Mouse (Mus musculus): ENCODE measurements around the gene Ggct. TPM values are rescaled to one million over a fixed set of nuclear protein-coding genes. Genes with fewer than 3 reads are reported as not detected.

Ggct gene
- polyA plus RNA-seq, 1 experiment from 2014 or later = 10.8 TPM

DNA sequence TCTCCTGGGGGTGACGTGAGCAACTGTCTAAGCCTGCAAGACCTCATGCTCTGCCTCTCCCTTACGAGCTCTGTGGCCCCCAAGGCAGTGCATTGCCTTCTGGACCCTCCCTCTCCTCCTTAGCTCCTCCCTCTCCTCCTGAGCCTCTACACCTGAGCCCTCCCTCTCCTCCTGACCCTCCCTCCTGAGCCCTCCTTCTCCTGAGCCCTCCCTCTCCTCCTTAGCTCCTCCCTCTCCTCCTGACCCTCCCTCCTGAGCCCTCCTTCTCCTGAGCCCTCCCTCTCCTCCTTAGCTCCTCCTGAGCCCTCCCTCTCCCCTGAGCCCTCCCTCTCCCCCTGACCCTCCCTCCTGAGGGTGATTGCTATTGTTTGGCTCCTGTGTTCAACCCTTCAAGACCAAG, 25.7 kb upstream of the Ggct start:
- 79% methylated on average over 2 of the region's 2 CpGs for WGBS
- Histone ChIP-seq H3K9ac (ENCODE audit: low read depth, low read length) (no peak overlapping the region), H3K27ac (ENCODE audit: low read depth, low read length) (no peak overlapping the region), H3K4me2 (replicated peaks; ENCODE audit: low read depth, low read length) (no peak overlapping the region), H3K9me3 (ENCODE audit: control insufficient read depth, low read length) (no peaks in the 10 kb centered on the region), H3K4me1 (ENCODE audit: control insufficient read depth, insufficient read depth, low read length) (no peaks in the 10 kb centered on the region), H3K4me3 (ENCODE audit: low read length) (no peak overlapping the region), H3K36me3 (ENCODE audit: control insufficient read depth, insufficient read depth, low read length) (no peaks in the 10 kb centered on the region), H3K27me3 (ENCODE audit: control insufficient read depth, insufficient read depth, low read length) (no peaks in the 10 kb centered on the region; the same call in 1 of the 2 replicates)
- ATAC-seq (ENCODE audit: low FRiP score, low TSS enrichment) = no peak; the same call in 1 of the 2 replicates

DNA sequence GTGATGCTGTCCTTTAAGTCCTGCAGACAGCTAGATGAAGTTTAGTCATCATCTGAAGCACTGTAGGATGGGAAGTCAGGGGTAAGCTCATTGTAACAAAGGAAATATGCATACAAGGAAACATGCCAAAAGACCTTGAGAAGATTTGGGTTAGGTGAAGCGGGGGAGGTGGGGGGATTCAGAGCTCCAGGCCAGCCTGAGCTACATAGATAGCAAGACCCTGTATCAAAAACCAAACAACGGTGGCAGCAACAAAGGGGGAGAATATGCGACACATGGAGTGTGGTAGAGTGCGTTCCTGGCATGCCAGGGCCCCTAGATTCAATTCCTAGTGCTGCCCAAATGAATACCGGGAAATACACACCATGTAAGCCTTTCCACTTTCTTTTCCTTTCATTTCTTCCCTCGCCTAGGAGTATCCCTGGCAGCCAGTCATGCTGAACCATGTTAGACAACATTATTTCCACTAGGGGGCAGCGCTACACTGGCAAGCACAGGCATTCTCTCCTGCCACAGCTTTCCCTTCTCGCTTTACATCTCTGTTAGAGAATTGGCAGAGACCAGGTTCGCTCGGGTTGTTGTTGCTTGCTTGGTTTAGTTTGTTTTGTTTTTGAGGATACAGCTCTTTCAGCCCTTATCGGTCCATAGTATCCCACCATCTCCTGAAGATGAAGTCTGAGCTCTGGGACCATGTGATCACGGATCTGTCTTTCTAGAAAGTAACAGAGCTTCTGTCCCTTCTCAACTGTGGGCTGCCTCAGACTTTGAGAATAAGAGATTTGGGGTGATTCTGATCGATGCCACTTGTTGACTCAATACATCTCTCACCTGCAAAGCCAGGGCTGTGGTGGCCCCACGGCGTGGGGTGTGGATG, 24.2 kb upstream of the Ggct start:
- no peak overlapping the region for H3K4me3 ChIP-seq (ENCODE audit: low read length)
- no peaks in the 10 kb centered on the region; the same call in 1 of the 2 replicates for H3K27me3 ChIP-seq (ENCODE audit: control insufficient read depth, insufficient read depth, low read length)
- ATAC-seq (ENCODE audit: low FRiP score, low TSS enrichment) = peak; percentile 25; the same call in 1 of the 2 replicates
- no peak overlapping the region for H3K27ac ChIP-seq (ENCODE audit: low read depth, low read length)
- no peak overlapping the region for H3K9ac ChIP-seq (ENCODE audit: low read depth, low read length)
- H3K4me2 ChIP-seq (replicated peaks; ENCODE audit: low read depth, low read length) = no peak overlapping the region
- no peaks in the 10 kb centered on the region for H3K4me1 ChIP-seq (ENCODE audit: control insufficient read depth, insufficient read depth, low read length)
- no peaks in the 10 kb centered on the region for H3K9me3 ChIP-seq (ENCODE audit: control insufficient read depth, low read length)
- 28% methylated on average over 15 of the region's 15 CpGs for WGBS
- H3K36me3 ChIP-seq (ENCODE audit: control insufficient read depth, insufficient read depth, low read length) = no peaks in the 10 kb centered on the region

DNA sequence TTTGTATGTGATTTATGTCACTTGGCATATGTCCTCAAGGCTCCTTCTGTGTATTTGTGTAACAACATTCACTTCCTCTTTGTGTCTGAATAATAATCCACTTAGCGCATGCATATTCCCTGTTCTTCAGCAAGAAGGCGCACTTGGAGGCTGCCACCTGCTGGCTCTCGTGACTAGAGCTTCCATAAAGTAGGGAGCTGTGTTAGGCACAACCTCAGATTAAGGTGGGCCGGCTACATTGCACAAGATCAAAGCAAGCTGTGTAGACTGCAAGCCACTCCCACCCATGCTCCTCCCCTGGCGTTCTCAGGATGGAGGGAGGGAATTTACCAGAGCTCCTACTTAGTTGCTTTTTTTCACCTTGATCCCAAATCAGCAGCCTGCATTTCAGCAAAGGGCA, 23.5 kb upstream of the Ggct start:
- H3K4me3 ChIP-seq (ENCODE audit: low read length) = no peak overlapping the region
- H3K27ac ChIP-seq (ENCODE audit: low read depth, low read length) = no peak overlapping the region
- WGBS = 9% methylated on average over 5 of the region's 5 CpGs
- ATAC-seq (ENCODE audit: low FRiP score, low TSS enrichment) = peak; percentile 68; the same call in 1 of the 2 replicates
- H3K9me3 ChIP-seq (ENCODE audit: control insufficient read depth, low read length) = no peaks in the 10 kb centered on the region
- no peaks in the 10 kb centered on the region; the same call in 1 of the 2 replicates for H3K27me3 ChIP-seq (ENCODE audit: control insufficient read depth, insufficient read depth, low read length)
- no peaks in the 10 kb centered on the region for H3K36me3 ChIP-seq (ENCODE audit: control insufficient read depth, insufficient read depth, low read length)
- no peak overlapping the region for H3K4me2 ChIP-seq (replicated peaks; ENCODE audit: low read depth, low read length)
- no peak overlapping the region for H3K9ac ChIP-seq (ENCODE audit: low read depth, low read length)
- H3K4me1 ChIP-seq (ENCODE audit: control insufficient read depth, insufficient read depth, low read length) = no peaks in the 10 kb centered on the region

DNA sequence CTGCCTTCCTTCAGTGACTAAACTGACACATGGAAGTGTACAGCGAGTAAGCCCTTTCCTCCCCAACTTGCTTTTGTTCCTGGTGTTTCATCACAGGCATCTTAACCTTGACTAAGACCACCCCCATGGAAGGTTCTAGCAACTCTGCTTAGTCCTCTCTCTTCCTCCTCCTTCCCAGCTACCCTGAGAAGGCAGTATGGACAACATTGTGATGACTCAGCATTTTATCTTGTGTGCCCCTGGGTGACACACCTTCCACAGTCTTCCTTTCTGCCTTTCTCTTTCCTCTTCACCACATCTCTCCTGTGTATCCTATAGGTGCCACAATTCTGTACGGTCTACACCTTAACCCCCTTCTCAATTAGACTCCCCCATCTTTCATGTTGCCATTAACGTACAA, 21.4 kb upstream of the Ggct start:
- no peaks in the 10 kb centered on the region; the same call in 1 of the 2 replicates for H3K27me3 ChIP-seq (ENCODE audit: control insufficient read depth, insufficient read depth, low read length)
- 90% methylated on average over 3 of the region's 3 CpGs for WGBS
- H3K9me3 ChIP-seq (ENCODE audit: control insufficient read depth, low read length) = no peaks in the 10 kb centered on the region
- H3K4me3 ChIP-seq (ENCODE audit: low read length) = no peak overlapping the region
- ATAC-seq (ENCODE audit: low FRiP score, low TSS enrichment) = no peak
- H3K4me2 ChIP-seq (replicated peaks; ENCODE audit: low read depth, low read length) = no peak overlapping the region
- H3K9ac ChIP-seq (ENCODE audit: low read depth, low read length) = no peak overlapping the region
- no peak overlapping the region for H3K27ac ChIP-seq (ENCODE audit: low read depth, low read length)
- H3K36me3 ChIP-seq (ENCODE audit: control insufficient read depth, insufficient read depth, low read length) = no peaks in the 10 kb centered on the region
- no peaks in the 10 kb centered on the region for H3K4me1 ChIP-seq (ENCODE audit: control insufficient read depth, insufficient read depth, low read length)

DNA sequence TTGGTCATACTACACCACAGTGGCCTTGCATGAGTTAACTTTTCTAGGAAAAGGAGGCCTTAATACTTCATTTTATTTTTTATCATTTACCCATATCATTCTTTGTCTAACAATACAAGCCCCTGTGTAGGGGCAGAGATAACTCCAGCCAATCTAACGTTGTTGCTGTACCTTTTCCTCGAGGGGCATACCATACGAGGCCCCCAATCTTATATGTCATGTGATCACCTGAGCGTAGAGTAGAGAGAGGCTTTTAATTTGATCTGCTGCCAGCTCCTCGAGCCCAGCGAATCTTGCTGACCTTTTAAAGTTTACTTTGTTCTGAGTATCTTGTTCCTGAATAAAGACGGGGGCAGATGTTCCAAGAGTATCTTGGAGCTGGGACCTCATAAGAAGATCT, 19.8 kb upstream of the Ggct start:
- H3K9me3 ChIP-seq (ENCODE audit: control insufficient read depth, low read length) = no peaks in the 10 kb centered on the region
- no peak for ATAC-seq (ENCODE audit: low FRiP score, low TSS enrichment)
- H3K9ac ChIP-seq (ENCODE audit: low read depth, low read length) = no peak overlapping the region
- H3K27ac ChIP-seq (ENCODE audit: low read depth, low read length) = no peak overlapping the region
- H3K36me3 ChIP-seq (ENCODE audit: control insufficient read depth, insufficient read depth, low read length) = no peaks in the 10 kb centered on the region
- H3K27me3 ChIP-seq (ENCODE audit: control insufficient read depth, insufficient read depth, low read length) = no peaks in the 10 kb centered on the region
- H3K4me2 ChIP-seq (replicated peaks; ENCODE audit: low read depth, low read length) = no peak overlapping the region
- WGBS = 46% methylated on average over 7 of the region's 7 CpGs
- H3K4me3 ChIP-seq (ENCODE audit: low read length) = no peak overlapping the region
- no peaks in the 10 kb centered on the region for H3K4me1 ChIP-seq (ENCODE audit: control insufficient read depth, insufficient read depth, low read length)

DNA sequence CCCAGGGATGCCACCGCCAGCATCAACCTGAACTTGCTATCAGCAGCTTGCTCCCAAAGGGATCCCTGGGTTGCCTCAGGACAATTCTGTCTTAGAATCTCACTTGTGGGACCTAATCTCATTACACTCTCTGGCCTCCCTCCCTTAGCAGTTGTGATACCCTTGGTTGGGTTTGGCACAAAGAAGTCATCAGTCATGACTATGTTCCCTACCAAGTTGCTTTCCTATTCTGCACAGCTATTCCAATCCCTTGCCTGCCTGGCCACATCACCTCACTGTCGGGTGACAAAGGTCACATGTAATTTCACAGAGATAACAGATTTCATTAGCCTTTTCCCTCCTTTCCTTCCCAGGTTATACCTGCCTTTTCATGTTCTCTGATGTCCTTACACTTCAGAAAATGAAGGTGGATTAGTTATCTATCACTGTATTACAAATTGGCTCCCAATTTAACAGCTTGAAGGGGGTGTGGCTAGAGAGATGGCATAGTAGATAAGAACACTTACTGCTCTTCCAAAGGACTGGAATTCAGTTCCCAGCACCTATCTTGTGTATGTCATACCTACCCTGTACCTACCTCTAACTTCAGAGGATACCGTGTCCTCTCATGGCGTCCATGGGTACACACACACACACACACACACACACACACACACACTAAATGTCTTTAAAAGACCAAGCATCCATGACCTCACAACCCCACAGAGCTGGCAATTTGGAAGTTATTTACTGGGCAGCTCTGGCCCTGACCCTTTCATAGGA, 17.8 kb upstream of the Ggct start:
- no peak overlapping the region for H3K4me2 ChIP-seq (replicated peaks; ENCODE audit: low read depth, low read length)
- no peak overlapping the region for H3K9ac ChIP-seq (ENCODE audit: low read depth, low read length)
- H3K27me3 ChIP-seq (ENCODE audit: control insufficient read depth, insufficient read depth, low read length) = no peaks in the 10 kb centered on the region
- no peak overlapping the region for H3K4me3 ChIP-seq (ENCODE audit: low read length)
- H3K27ac ChIP-seq (ENCODE audit: low read depth, low read length) = no peak overlapping the region
- no peaks in the 10 kb centered on the region for H3K4me1 ChIP-seq (ENCODE audit: control insufficient read depth, insufficient read depth, low read length)
- H3K36me3 ChIP-seq (ENCODE audit: control insufficient read depth, insufficient read depth, low read length) = no peaks in the 10 kb centered on the region
- ATAC-seq (ENCODE audit: low FRiP score, low TSS enrichment) = no peak
- WGBS = 64% methylated on average over 4 of the region's 4 CpGs
- no peaks in the 10 kb centered on the region for H3K9me3 ChIP-seq (ENCODE audit: control insufficient read depth, low read length)

DNA sequence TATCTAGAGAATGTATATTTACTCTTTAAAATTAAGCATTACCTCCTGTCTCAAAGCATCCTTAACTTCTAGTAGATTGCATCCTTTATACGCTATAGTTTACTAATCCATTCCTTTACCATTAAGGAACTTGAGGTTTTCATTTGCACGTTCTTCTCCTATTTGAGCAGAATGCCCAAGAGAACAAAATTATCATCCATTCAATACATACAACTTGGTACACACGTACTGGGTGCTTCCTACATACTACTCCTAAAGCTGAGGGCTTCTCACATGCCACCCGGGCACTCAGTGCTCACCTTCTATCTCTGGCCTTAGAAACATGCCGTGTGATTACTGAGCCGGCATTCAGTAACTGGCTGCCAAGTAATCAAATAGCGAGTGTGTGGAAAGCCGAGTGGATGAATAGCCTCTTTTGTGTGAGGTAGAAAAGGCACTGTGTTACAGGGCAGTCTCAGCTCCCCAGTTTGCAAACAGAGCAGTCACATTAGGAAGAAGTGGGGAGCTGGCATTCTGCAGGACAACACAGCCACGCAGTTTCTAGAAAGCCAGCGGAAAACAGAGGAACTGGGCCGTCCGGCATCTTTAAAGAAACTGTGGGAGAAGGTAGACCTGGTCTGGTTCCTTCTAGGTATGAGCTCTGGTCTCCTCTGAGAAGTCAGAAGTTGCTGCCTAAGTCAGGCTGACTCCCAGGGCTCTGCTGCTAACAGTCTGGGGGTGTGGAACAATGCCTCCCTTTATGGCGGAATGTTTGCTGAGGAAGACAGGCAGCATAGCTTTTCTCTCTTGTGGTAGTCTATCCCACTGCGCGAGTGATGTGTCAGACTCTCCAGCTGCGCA, 16.9 kb upstream of the Ggct start:
- Histone ChIP-seq H3K27ac (ENCODE audit: low read depth, low read length) (no peak overlapping the region), H3K4me2 (replicated peaks; ENCODE audit: low read depth, low read length) (no peak overlapping the region), H3K4me3 (ENCODE audit: low read length) (no peak overlapping the region), H3K36me3 (ENCODE audit: control insufficient read depth, insufficient read depth, low read length) (no peaks in the 10 kb centered on the region), H3K27me3 (ENCODE audit: control insufficient read depth, insufficient read depth, low read length) (no peaks in the 10 kb centered on the region), H3K9ac (ENCODE audit: low read depth, low read length) (no peak overlapping the region), H3K4me1 (ENCODE audit: control insufficient read depth, insufficient read depth, low read length) (no peaks in the 10 kb centered on the region), H3K9me3 (ENCODE audit: control insufficient read depth, low read length) (no peaks in the 10 kb centered on the region)
- WGBS = 43% methylated on average over 16 of the region's 16 CpGs
- no peak for ATAC-seq (ENCODE audit: low FRiP score, low TSS enrichment)

DNA sequence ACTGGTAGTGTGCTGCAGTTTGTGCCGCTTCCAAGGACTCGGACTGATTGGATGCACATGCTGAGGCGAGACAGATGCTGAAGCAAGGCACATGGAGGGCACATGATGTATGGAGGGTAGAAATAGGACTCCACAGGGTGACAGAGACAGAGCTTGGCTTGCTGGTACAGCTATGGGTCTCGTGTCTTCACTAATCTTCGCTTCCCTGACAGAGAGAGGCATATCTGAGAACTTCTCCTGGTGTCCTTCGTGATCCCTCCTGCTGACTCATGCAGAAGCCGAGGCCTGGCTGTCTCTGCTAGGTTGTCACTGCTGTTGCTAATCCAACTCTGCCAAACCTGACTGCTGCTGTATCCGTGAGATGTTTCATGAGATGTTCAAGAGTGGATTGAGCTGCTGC, 15.7 kb upstream of the Ggct start:
- Histone ChIP-seq H3K4me3 (ENCODE audit: low read length) (no peak overlapping the region), H3K4me2 (replicated peaks; ENCODE audit: low read depth, low read length) (no peak overlapping the region), H3K27ac (ENCODE audit: low read depth, low read length) (no peak overlapping the region), H3K27me3 (ENCODE audit: control insufficient read depth, insufficient read depth, low read length) (no peaks in the 10 kb centered on the region), H3K36me3 (ENCODE audit: control insufficient read depth, insufficient read depth, low read length) (no peaks in the 10 kb centered on the region), H3K9me3 (ENCODE audit: control insufficient read depth, low read length) (no peaks in the 10 kb centered on the region), H3K9ac (ENCODE audit: low read depth, low read length) (no peak overlapping the region), H3K4me1 (ENCODE audit: control insufficient read depth, insufficient read depth, low read length) (no peaks in the 10 kb centered on the region)
- WGBS = 90% methylated on average over 8 of the region's 8 CpGs
- ATAC-seq (ENCODE audit: low FRiP score, low TSS enrichment) = no peak
